9 mouse cellular contexts compared by ENCODE assay signal in the genomic region with DNA sequence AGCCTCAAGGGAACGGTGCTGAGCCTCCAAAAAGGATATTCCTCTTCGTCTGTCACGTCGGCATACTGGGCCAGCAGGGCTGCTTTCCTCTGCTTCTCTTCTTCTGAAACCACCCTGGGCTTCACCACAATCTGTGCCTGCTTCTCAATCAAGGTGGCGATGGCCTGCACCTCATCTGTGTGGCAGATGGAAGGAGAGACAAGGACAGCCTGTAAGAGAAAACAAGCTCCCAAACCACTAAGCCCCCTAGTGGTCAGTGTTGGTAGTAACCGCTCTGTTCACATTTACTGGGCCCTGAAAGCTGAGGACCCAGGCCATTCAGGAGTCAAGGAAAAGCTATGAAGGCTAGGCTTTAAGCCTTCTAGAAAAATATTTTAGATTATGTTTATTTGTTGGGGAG. TPM values are rescaled to one million over a fixed set of nuclear protein-coding genes. Genes with fewer than 3 reads are reported as not detected.
A peak's percentile ranks its signal among the peaks of the same experiment; 100 is the strongest.
DNase-seq lines count a peak whose midpoint lies in the region; ATAC-seq and TF ChIP-seq lines count a peak whose summit lies in the region.
"Had no signal": no experiment of that assay in that cellular context is flagged by ENCODE, and none has a peak within 500 bp of the region (broad histone marks: within the 10 kb centered on the region; RNA-seq: fewer than 3 reads in every experiment).

No protein-coding gene starts in this region.

- H3K4me1 ChIP-seq in embryonic fibroblast, embryonic 13.5 days (ENCODE audit: control insufficient read depth, insufficient read depth, low read length) = no peaks in the 10 kb centered on the region
- H3K4me1 ChIP-seq in limb, embryonic 13.5 days = no peaks in the 10 kb centered on the region
- H3K4me1 ChIP-seq: heart, embryonic 15.5 days had no signal

- no peak overlapping the region for H3K4me3 ChIP-seq in embryonic fibroblast, embryonic 13.5 days (ENCODE audit: insufficient read depth, low read length)
- H3K4me3 ChIP-seq in limb, embryonic 13.5 days = no peak overlapping the region
- H3K4me3 ChIP-seq: heart, embryonic 15.5 days had no signal

- H3K4me2 ChIP-seq in limb, embryonic 13.5 days (replicated peaks) = no peak overlapping the region
- H3K4me2 ChIP-seq: heart, embryonic 15.5 days had no signal

- no peak overlapping the region for H3K9ac ChIP-seq in limb, embryonic 13.5 days
- H3K9ac ChIP-seq: heart, embryonic 15.5 days had no signal

- no peaks in the 10 kb centered on the region for H3K27me3 ChIP-seq in limb, embryonic 13.5 days
- H3K27me3 ChIP-seq: heart, embryonic 15.5 days had no signal

- TF ChIP-seq POLR2A in embryonic fibroblast, embryonic 13.5 days (IDR thresholded peaks at IDR 0.05; ENCODE audit: low read depth, low read length) = no peak

- H3K9me3 ChIP-seq in limb, embryonic 13.5 days = no peaks in the 10 kb centered on the region
- H3K9me3 ChIP-seq: heart, embryonic 15.5 days had no signal

- H3K36me3 ChIP-seq in limb, embryonic 13.5 days = peaks cover 48% of the 10 kb centered on the region

- 59% methylated on average over 6 of the region's 6 CpGs for whole genome bisulfite sequencing in limb, embryonic 13.5 days

- peak; percentile 16 to 44 for DNase-seq in urinary bladder, adult 18-20 months (ENCODE audit: low spot score in 2 of 2)
- no peak for DNase-seq in urinary bladder, postnatal 10 days (ENCODE audit: low spot score)
- DNase-seq in brain, adult 2 months (ENCODE audit: low read depth, low spot score) = peak; percentile 85
- peak; percentile 19 to 62 for DNase-seq in kidney, adult 8-10 months
- DNase-seq in retina, postnatal 1 day = peak; percentile 84
- DNase-seq in thymus, postnatal 4 days = peak; percentile 81

- 0 out of 2 replicates have a peak, but pooled peaks have one; percentile 36 for ATAC-seq in limb, embryonic 13.5 days (ENCODE audit: low FRiP score, low read depth)

- TF ChIP-seq CTCF in embryonic fibroblast, embryonic 13.5 days (IDR thresholded peaks at IDR 0.05; ENCODE audit: borderline replicate concordance, insufficient read depth, low read length) = peak; percentile 31; the same call in 1 of the 2 replicates

- no peak overlapping the region for H3K27ac ChIP-seq in embryonic fibroblast, embryonic 13.5 days (ENCODE audit: insufficient read depth, low read length)
- H3K27ac ChIP-seq in limb, embryonic 13.5 days = no peak overlapping the region
- H3K27ac ChIP-seq: heart, embryonic 15.5 days had no signal

RNA-seq across cellular contexts. Expression of a gene that starts 7.4 kb away (rescaled TPM):
- 25.6 and 26.4 TPM in 2 replicates for polyA plus RNA-seq in embryonic fibroblast, embryonic 13.5 days (2011; ENCODE audit: insufficient read length, low read depth, missing spikeins)
- polyA plus RNA-seq in limb, embryonic 13.5 days (2015; fragmentation: Nextera tagmentation; extraction: Ambion mirVana) = 45.8 and 46.1 TPM in 2 replicates

RNA-seq across cellular contexts. Expression of a gene that starts 26.6 kb away (rescaled TPM):
- not detected in 2 replicates for polyA plus RNA-seq in embryonic fibroblast, embryonic 13.5 days (2011; ENCODE audit: insufficient read length, low read depth, missing spikeins)
- 0.97 and 1.1 TPM in 2 replicates for polyA plus RNA-seq in limb, embryonic 13.5 days (2015; fragmentation: Nextera tagmentation; extraction: Ambion mirVana)
